Mouse (Mus musculus) inflammation-experienced regulatory T-cells (primary cell): ENCODE results near the gene Cd80. TPM values are rescaled to one million over a fixed set of nuclear protein-coding genes. Genes with fewer than 3 reads are reported as not detected.

Experiments
- polyA plus RNA-seq, 2 experiments: library from polyadenylated mRNA; unstranded; fragments of 100-300 nt; shearing (Covaris generic); gene quantifications; one replicate each; pipeline ENCODE4 v1.2.1; 2017

Gene Cd80
- 1 to 10 TPM in 1 of 2 experiments, under 1 TPM in 1; 0.78 to 5.0 TPM for polyA plus RNA-seq

DNA sequence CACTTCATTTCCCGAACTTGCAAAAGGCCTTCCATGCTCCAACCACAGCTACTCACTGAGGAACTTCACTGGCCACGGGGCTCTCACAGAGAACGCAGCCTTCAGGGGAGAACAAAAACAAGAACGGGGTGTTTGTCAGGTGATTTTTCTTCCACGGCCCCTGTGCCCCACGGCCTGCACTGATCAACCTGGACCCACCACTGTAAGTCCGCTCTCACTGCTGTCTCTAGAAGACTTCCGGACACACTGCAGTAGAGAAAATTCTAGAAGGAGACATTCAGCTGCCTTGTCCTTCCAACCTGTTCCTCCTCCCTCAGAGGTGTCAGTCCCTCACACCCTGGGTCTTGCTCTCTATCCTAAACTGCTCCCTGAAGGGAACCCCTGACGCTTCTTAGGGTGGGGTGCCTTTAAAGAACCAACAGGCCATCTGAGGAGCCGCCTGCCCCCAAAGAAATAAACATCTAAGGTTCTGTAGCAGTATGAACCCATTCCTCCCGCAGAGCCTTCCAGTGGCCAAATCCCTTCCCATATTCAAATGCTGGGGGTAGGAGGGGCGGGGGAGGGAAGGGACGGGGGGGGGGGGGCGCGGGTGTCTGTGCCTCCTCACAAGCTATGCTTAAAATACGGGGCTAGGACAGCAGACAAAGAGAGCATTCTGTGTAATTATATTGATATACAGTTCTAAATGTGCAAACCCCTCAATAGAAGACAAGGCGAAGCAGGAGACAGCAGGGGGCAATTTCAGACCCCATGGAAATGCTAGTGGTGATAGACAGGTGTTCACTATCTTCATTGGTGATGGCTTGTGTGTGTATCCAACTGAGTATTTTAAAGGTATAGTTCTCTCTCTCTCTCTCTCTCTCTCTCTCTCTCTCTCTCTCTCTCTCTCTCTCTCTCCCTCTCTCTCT is at the start of gene Cd80:
Cd80 (plus strand) TSS at position 51 of the 908 bp plus-strand sequence.

DNA sequence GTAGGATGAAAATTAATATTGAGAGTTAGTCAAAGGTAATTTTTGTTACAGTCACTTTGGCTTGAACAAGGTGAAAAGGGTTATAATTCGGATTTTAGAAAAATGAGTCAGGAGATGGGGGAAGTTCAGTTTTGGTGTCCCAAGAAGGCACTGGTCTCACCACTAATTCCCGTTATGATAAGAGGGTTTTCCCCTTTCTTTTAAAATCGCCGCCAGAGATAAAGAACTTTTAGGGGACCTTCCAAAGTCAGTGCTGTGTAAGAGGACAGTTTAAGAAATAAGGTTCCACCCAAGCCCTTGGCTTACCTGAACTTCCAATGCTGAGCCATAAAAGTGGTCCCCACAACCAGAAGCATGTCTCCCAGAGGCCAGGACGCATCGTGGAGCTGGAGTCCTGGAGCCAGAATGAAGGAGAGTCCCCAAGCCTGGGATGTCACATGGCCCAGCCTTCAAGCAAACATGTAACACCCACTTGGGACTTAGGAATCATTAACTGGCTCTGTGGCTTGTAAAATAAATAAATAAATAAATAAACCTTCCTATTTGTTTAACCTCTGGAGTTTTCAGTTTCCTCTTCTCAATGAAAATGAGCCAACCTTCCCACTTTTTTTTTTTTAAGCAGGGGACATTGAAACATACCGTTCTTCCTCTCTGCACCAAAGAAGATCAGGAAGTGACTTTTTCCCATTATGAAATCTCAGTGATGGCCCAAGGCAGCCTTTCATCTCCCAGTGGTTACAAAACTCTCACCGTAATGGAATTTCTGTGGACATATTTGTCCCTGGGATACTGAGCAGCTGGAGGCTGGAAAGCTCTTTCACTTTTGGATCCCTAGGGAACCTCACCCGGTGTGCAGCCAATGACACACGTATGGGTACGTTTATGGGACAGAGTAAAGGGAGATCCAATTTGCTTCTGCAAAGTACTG is 22.6 kb upstream of the Cd80 start, which contains the start of gene Pla1a:
Pla1a (minus strand) TSS at position 648 of the 928 bp plus-strand sequence.

DNA sequence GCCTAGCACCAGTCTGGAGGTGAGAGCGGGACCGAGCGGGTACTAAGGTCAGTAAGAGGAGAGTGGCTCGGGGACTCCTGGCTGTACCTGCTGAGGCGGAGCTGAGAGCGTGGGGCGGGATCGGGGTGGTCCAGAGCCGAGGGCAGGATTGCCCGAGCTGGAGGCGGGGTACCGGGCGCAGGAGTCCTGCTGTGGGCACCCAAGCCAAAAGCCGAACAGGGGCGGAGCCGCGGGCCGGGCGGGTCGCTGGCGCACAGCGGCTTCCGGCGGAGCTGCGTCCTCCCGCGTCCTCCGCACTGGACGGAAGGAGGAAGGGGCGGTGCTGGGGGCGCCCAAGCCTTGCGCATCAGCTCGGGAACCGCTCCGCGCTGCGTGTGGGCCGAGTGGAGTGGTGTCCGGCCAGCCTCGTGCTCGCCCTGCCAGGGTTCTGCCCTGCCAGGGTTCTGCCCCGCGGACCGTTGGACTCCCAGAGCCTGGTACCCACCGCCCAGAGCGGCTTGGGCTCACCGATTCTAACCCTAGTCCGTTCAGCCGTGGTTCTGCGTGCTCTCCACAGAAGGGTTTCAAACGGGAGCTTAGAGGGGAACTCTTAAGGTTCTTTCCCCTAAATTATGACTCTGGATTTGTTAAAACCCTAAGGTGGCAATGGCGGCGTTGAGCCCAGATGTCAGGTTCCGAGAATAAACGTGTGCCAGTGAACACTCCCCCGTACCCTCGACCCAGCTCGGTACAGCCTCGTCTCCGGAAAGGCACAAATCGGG is 2.7 kb upstream of the Cd80 start, which contains the start of gene Adprh:
Adprh (minus strand) TSS at position 262 of the 761 bp plus-strand sequence.

DNA sequence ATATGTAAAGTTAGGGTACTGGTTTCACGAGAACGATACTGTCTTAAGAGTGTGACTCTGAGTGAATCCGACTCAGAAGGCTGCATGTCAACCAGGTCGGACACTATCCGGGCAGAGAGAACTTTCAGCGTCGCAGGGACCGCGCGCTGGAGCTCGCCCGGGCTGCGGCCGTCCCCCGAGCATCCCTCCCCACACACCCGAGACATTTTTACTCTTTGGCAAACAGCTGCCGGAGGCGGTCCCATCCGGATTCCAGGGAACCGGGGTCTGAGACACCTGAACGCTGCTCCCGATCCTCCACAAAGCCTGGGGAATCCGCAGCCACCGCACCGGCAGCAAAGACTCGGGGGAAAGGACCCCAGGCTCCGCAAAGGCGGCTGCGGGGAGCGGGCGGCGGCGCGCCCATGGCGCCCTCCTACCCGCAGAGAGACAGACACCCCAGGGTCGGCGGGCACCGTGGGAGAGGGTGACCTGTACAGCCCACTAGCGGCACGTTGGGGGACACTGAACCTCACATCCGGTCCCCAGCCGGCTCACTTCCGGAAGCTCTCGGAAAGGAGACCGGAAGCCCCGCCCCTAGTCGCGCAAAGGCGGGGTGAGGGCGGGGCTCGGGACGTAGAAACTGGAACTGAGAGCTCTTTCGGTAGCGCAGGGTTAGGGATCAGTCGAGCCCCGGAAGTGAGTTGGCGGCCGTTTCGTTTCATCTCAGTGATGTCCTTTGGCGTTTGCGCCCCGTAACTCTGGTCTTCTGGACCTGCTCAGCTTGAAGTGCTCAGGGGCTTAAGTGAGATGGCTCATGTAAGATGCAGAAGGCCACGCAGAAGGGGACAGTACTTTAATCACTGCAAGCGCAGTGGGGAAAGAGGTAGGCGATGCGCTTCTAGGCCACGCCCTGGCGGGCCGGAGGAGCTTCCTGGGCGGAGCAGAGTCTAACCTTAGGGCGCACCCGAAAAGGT is 67.0 kb downstream of the Cd80 start, which contains the start of gene Timmdc1:
Timmdc1 (minus strand) TSS at position 535 of the 956 bp plus-strand sequence.

Other genes starting within 250 kb of the Cd80 start
- not detected for gene Nr1i2, start 160.7 kb upstream of the Cd80 start, polyA plus RNA-seq
- 1 to 10 TPM in 1 of 2 experiments, under 1 TPM in 1; 0.11 to 1.9 TPM for gene Maats1, start 113.4 kb upstream of the Cd80 start, polyA plus RNA-seq
- 100 to 1,000 TPM; 142 to 157 TPM for gene Cox17, start 108.6 kb upstream of the Cd80 start, polyA plus RNA-seq
- gene Gm21987, start 108.5 kb upstream of the Cd80 start, polyA plus RNA-seq, result 1 to 10 TPM in 1 of 2 experiments, not detected in 1; 3.2 TPM
- gene Popdc2, start 93.4 kb upstream of the Cd80 start, polyA plus RNA-seq, result 1 to 10 TPM; 2.2 TPM
- under 1 TPM; 0.13 to 0.56 TPM for gene Pla1a, start 22.4 kb upstream of the Cd80 start, polyA plus RNA-seq
- gene Adprh, start 2.9 kb upstream of the Cd80 start, polyA plus RNA-seq, result 100 to 1,000 TPM in 1 of 2 experiments, 10 to 100 TPM in 1; 94.3 to 102 TPM
- gene Timmdc1, start 67.1 kb downstream of the Cd80 start, polyA plus RNA-seq, result 1 to 10 TPM; 5.4 to 6.7 TPM
- 10 to 100 TPM; 47.9 to 64.8 TPM for gene Poglut1, start 94.7 kb downstream of the Cd80 start, polyA plus RNA-seq
- 10 to 100 TPM; 42.0 to 45.0 TPM for gene Tmem39a, start 103.1 kb downstream of the Cd80 start, polyA plus RNA-seq